Mouse (Mus musculus) CH12.LX (cell line): ENCODE results near the gene Catsperz. TPM values are rescaled to one million over a fixed set of nuclear protein-coding genes. Genes with fewer than 3 reads are reported as not detected.

Experiments used
- DNase-seq: peaks from one replicate; pipeline ENCODE4 v3.0.0-alpha.2; 2013; ENCODE audit errors: extremely low read depth
- H3K27ac ChIP-seq: 2 replicates; pipeline ENCODE4 v1.5.1; 2012; ENCODE audit warnings: low read depth, mild to moderate bottlenecking, control low read depth, moderate library complexity; ENCODE audit not compliant: insufficient read depth
- H3K27me3 ChIP-seq: replicated peaks from 2 replicates; pipeline ENCODE3; 2012; ENCODE audit warnings: inconsistent platforms
- H3K36me3 ChIP-seq, 2 experiments: replicated peaks in 1 of 2; 2 replicates each; pipeline versions ENCODE3 to v1.6.1; 2012; ENCODE audit warnings: inconsistent platforms in 1 of 2, low read length in 1 of 2, mild to moderate bottlenecking in 1 of 2, mixed read lengths in 1 of 2, moderate library complexity in 1 of 2; ENCODE audit not compliant: control insufficient read depth in 1 of 2, insufficient read depth in 1 of 2
- H3K4me1 ChIP-seq, 2 experiments: 2 replicates each; pipeline ENCODE4 v1.6.1; 2012; ENCODE audit warnings: inconsistent platforms in 1 of 2, moderate library complexity in 1 of 2; ENCODE audit not compliant: insufficient read depth in 2 of 2, control insufficient read depth in 1 of 2
- H3K4me2 ChIP-seq: 2 replicates; pipeline ENCODE4 v1.6.1; 2012; ENCODE audit warnings: low read depth, mild to moderate bottlenecking, control low read depth; ENCODE audit not compliant: poor library complexity, insufficient read depth, severe bottlenecking
- H3K4me3 ChIP-seq, 3 experiments: fragments of 150-350 bp in 1 of 3; sonication (generic) in 1 of 3; replicated peaks in 1 of 3; 2 replicates each; pipeline versions ENCODE3 to v1.5.1; 2011 to 2012; ENCODE audit warnings: low read depth in 2 of 3, low read length in 2 of 3, mild to moderate bottlenecking in 2 of 3, moderate library complexity in 2 of 3, control low read depth in 1 of 3, improper control_type of control experiment in 1 of 3, inconsistent platforms in 1 of 3, mixed read lengths in 1 of 3; ENCODE audit not compliant: poor library complexity in 1 of 3
- H3K79me2 ChIP-seq: replicated peaks from 2 replicates; pipeline ENCODE4 v1.6.1; 2012; ENCODE audit warnings: mild to moderate bottlenecking, moderate library complexity; ENCODE audit not compliant: control insufficient read depth, poor library complexity, insufficient read depth, severe bottlenecking; ENCODE audit errors: extremely low read depth
- H3K9ac ChIP-seq: 2 replicates; pipeline ENCODE4 v1.6.1; 2012; ENCODE audit warnings: low read depth, mild to moderate bottlenecking, control low read depth, moderate library complexity; ENCODE audit not compliant: insufficient read depth
- H3K9me3 ChIP-seq: replicated peaks from 2 replicates; pipeline ENCODE3; 2012; ENCODE audit warnings: low read length, inconsistent platforms, mixed read lengths
- BHLHE40 ChIP-seq: IDR thresholded peaks from 2 replicates; pipeline ENCODE4 v1.6.1; 2011; ENCODE audit warnings: mild to moderate bottlenecking, low read depth, low read length, improper control_type of control experiment
- CTCF ChIP-seq, 2 experiments: IDR thresholded peaks in 1 of 2; conservative IDR thresholded peaks in 1 of 2; 2 replicates each; pipeline ENCODE4 v1.5.1; 2011 to 2012; ENCODE audit warnings: low read depth in 2 of 2, low read length in 2 of 2, improper control_type of control experiment in 1 of 2, inconsistent platforms in 1 of 2, mild to moderate bottlenecking in 1 of 2, moderate library complexity in 1 of 2
- E2F4 ChIP-seq: IDR thresholded peaks from 2 replicates; pipeline ENCODE4 v1.6.1; 2011; ENCODE audit warnings: low read depth, low read length, improper control_type of control experiment; ENCODE audit not compliant: insufficient replicate concordance
- ELF1 ChIP-seq: IDR thresholded peaks from 2 replicates; pipeline ENCODE4 v1.6.1; 2014; ENCODE audit warnings: low read depth, mild to moderate bottlenecking, inconsistent platforms, low read length, improper control_type of control experiment
- EP300 ChIP-seq: IDR thresholded peaks from 2 replicates; pipeline ENCODE4 v1.6.1; 2011; ENCODE audit warnings: low read length, improper control_type of control experiment
- ETS1 ChIP-seq: conservative IDR thresholded peaks from 2 replicates; pipeline ENCODE4 v1.6.1; 2012; ENCODE audit warnings: low read depth, mild to moderate bottlenecking, inconsistent platforms, low read length, improper control_type of control experiment, moderate library complexity
- GABPA ChIP-seq: IDR thresholded peaks from 2 replicates; pipeline ENCODE4 v1.6.1; 2012; ENCODE audit warnings: low read depth, low read length, improper control_type of control experiment, inconsistent platforms; ENCODE audit not compliant: insufficient replicate concordance
- IRF4 ChIP-seq: IDR thresholded peaks from 2 replicates; pipeline ENCODE4 v1.6.1; 2014; ENCODE audit warnings: low read depth, mild to moderate bottlenecking, inconsistent platforms, low read length, improper control_type of control experiment
- JUND ChIP-seq: conservative IDR thresholded peaks from 2 replicates; pipeline ENCODE4 v1.6.1; 2011; ENCODE audit warnings: low read depth, low read length, improper control_type of control experiment
- KAT2A ChIP-seq: IDR thresholded peaks from 2 replicates; pipeline ENCODE4 v1.6.1; 2012; ENCODE audit warnings: low read length, improper control_type of control experiment, inconsistent platforms; ENCODE audit not compliant: insufficient replicate concordance
- MAX ChIP-seq: IDR thresholded peaks from 2 replicates; pipeline ENCODE4 v1.6.1; 2011; ENCODE audit warnings: low read length, improper control_type of control experiment
- MEF2A ChIP-seq: IDR thresholded peaks from 2 replicates; pipeline ENCODE4 v1.6.1; 2014; ENCODE audit warnings: low read depth, mild to moderate bottlenecking, inconsistent platforms, low read length, improper control_type of control experiment, borderline replicate concordance
- MXI1 ChIP-seq: IDR thresholded peaks from 2 replicates; pipeline ENCODE4 v1.6.1; 2011; ENCODE audit warnings: mild to moderate bottlenecking, low read depth, low read length, improper control_type of control experiment
- NELFE ChIP-seq: IDR thresholded peaks from 2 replicates; pipeline ENCODE4 v1.6.1; 2011; ENCODE audit warnings: low read depth, low read length, improper control_type of control experiment
- PAX5 ChIP-seq: IDR thresholded peaks from 2 replicates; pipeline ENCODE4 v1.6.1; 2012; ENCODE audit warnings: low read length, inconsistent platforms, mixed read lengths
- POLR2A ChIP-seq: IDR thresholded peaks from 2 replicates; pipeline ENCODE4 v1.6.1; 2011; ENCODE audit warnings: low read depth, mild to moderate bottlenecking, improper control_type of control experiment, low read length
- RAD21 ChIP-seq: IDR thresholded peaks from 2 replicates; pipeline ENCODE4 v1.6.1; 2011; ENCODE audit warnings: low read depth, mild to moderate bottlenecking, low read length, improper control_type of control experiment, moderate library complexity
- RCOR1 ChIP-seq: conservative IDR thresholded peaks from 2 replicates; pipeline ENCODE4 v1.6.1; 2012; ENCODE audit warnings: low read depth, mild to moderate bottlenecking, inconsistent platforms, low read length, improper control_type of control experiment
- SMC3 ChIP-seq: IDR thresholded peaks from 2 replicates; pipeline ENCODE4 v1.6.1; 2011; ENCODE audit warnings: low read depth, low read length, improper control_type of control experiment
- UBTF ChIP-seq: IDR thresholded peaks from 2 replicates; pipeline ENCODE4 v1.6.1; 2012; ENCODE audit warnings: low read depth, mild to moderate bottlenecking, inconsistent platforms, low read length, improper control_type of control experiment, moderate library complexity
- USF1 ChIP-seq: IDR thresholded peaks from 2 replicates; pipeline ENCODE4 v1.6.1; 2014; ENCODE audit warnings: low read depth, mild to moderate bottlenecking, inconsistent platforms, low read length, improper control_type of control experiment
- ZC3H11A ChIP-seq: IDR thresholded peaks from 2 replicates; pipeline ENCODE4 v1.6.1; 2012; ENCODE audit warnings: low read depth, mild to moderate bottlenecking, inconsistent platforms, low read length, improper control_type of control experiment
- ZKSCAN1 ChIP-seq: IDR thresholded peaks from 2 replicates; pipeline ENCODE4 v1.6.1; 2012; ENCODE audit warnings: low read depth, inconsistent platforms, low read length, improper control_type of control experiment, borderline replicate concordance
- ZNF384 ChIP-seq: IDR thresholded peaks from 2 replicates; pipeline ENCODE4 v1.6.1; 2012; ENCODE audit warnings: low read depth, low read length, improper control_type of control experiment, inconsistent platforms
- dilution Hi-C: fragments of 300-500 bp; cut with MboI; formaldehyde crosslinking; loops from 2 replicates; pipeline ENCODE4 v1.14.3; 2020; ENCODE audit warnings: low sequenced_read_pairs; ENCODE audit not compliant: extremely low pct_unique_long_range_greater_than_20kb, extremely low pct_ligation_motif_present
- in situ Hi-C: fragments of 300-500 bp; cut with MboI; formaldehyde crosslinking; loops from 3 replicates; pipeline ENCODE4 v1.14.3; 2019; ENCODE audit warnings: low sequenced_read_pairs, low pct_ligation_motif_present, low pct_unique_long_range_greater_than_20kb, mixed read lengths
- polyA plus RNA-seq: library from polyadenylated mRNA; unstranded; fragments of >175 nt; gene quantifications from 2 replicates; pipeline ENCODE4 v1.2.1, GENCODE M21; 2012; ENCODE audit warnings: low read depth; ENCODE audit not compliant: insufficient read length
- total RNA-seq, 2 experiments: library from RNA; depleted of rRNA; stranded (reverse); fragments of 300-350 nt in 1 of 2; fragments of >200 nt in 1 of 2; gene quantifications; 2 replicates each; pipeline ENCODE4 v1.2.3; 2012 to 2014

Catsperz gene
- total and polyA plus RNA-seq, 3 experiments = not detected

GRCm38 (mm10) chr19:6875834-6876233, 49.3 kb downstream of the Catsperz start:
- in situ Hi-C loops (no loop called here), dilution Hi-C loops (no loop called here)
- H3K9me3 ChIP-seq = peaks cover 2% of the 10 kb centered on the region
- peaks cover 8 to 22% of the 10 kb centered on the region in 2 experiments for H3K4me1 ChIP-seq
- H3K9ac ChIP-seq = no peak overlapping the region
- no peak overlapping the region for H3K27ac ChIP-seq
- no peaks in the 10 kb centered on the region for H3K36me3 ChIP-seq
- no peak overlapping the region for H3K4me3 ChIP-seq
- no peaks in the 10 kb centered on the region for H3K79me2 ChIP-seq
- no peak for DNase-seq
- H3K4me2 ChIP-seq = no peak overlapping the region
- no peaks in the 10 kb centered on the region for H3K27me3 ChIP-seq
- TF ChIP-seq MEF2A = no peak
- TF ChIP-seq UBTF = no peak
- no peak for TF ChIP-seq ZC3H11A
- no peak for TF ChIP-seq E2F4
- no peak for TF ChIP-seq EP300
- TF ChIP-seq USF1 = no peak
- TF ChIP-seq GABPA = no peak
- TF ChIP-seq JUND = no peak
- TF ChIP-seq ZNF384 = no peak

DNA sequence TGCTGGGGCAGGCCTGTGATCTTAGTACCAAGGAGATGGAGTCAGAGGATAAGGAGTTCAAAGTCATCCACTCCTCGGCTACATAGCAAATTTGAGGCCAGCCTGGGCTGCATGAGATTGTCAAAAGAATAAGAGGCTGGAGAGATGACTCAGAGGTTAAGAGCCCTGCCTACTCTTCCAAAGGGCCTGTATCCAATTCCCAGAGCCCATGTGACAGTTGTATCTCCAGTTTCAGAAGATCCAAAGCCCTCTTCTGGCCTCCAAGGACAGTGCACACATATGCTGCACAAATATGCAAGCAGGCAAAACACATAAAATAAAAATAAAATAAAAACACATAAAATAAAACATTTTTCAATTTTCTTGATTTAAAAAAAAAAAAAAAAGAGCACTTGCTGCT, 50.9 kb downstream of the Catsperz start:
- Histone ChIP-seq H3K79me2 (no peaks in the 10 kb centered on the region), H3K9ac (no peak overlapping the region), H3K27ac (no peak overlapping the region), H3K9me3 (peaks cover 4% of the 10 kb centered on the region), H3K4me2 (no peak overlapping the region), H3K27me3 (no peaks in the 10 kb centered on the region), H3K4me1 (peaks cover 8 to 35% of the 10 kb centered on the region in 2 experiments), H3K36me3 (no peaks in the 10 kb centered on the region), H3K4me3 (no peak overlapping the region)
- dilution Hi-C loops (no loop called here), in situ Hi-C loops (loop anchor here (5.0 kb wide), 1 partner anchor 48 kb away; the partner anchor contains the start of gene Esrra)
- no peak for DNase-seq
- no peak for TF ChIP-seq RAD21
- no peak for TF ChIP-seq POLR2A
- TF ChIP-seq MAX = no peak
- no peak for TF ChIP-seq ELF1
- no peak for TF ChIP-seq MEF2A
- TF ChIP-seq ZC3H11A = no peak
- no peak for TF ChIP-seq SMC3
- TF ChIP-seq BHLHE40 = no peak
- TF ChIP-seq KAT2A = no peak
- no peak for TF ChIP-seq RCOR1
- no peak for TF ChIP-seq IRF4
- no peak for TF ChIP-seq ZNF384
- no peak for TF ChIP-seq CTCF (conservative IDR thresholded peaks at IDR 0.05 in 1 of 2, IDR thresholded peaks at IDR 0.05 in 1 of 2; ENCODE audit: low read depth in 2 of 2, low read length in 2 of 2)
- TF ChIP-seq ETS1 = no peak
- TF ChIP-seq NELFE = no peak
- no peak for TF ChIP-seq PAX5
- no peak for TF ChIP-seq MXI1
- no peak for TF ChIP-seq ZKSCAN1
